Mouse (Mus musculus) hindbrain, embryonic 11.5 days (tissue): ENCODE measurements around the gene Mvb12b. TPM values are rescaled to one million over a fixed set of nuclear protein-coding genes. Genes with fewer than 3 reads are reported as not detected.
A peak's percentile ranks its signal among the peaks of the same experiment; 100 is the strongest.

Source experiments
- ATAC-seq: fragments of 200-750 bp; cut with Nextera tagmentation; 2 replicates; pipeline ENCODE4 v1.8.0; 2017; ENCODE audit warnings: mild to moderate bottlenecking, moderate TSS enrichment, moderate library complexity; ENCODE audit not compliant: low FRiP score
- DNase-seq: peaks from one replicate; pipeline ENCODE4 v3.0.0-alpha.2; 2015; ENCODE audit warnings: low spot score
- H3K27ac ChIP-seq: fragments of 300-500 bp; sonication (generic); 2 replicates; pipeline ENCODE4 v1.5.1; 2014; ENCODE audit warnings: mild to moderate bottlenecking, low read depth, low read length
- H3K27me3 ChIP-seq: fragments of 300-500 bp; sonication (generic); 2 replicates; pipeline ENCODE4 v1.6.1; 2014; ENCODE audit warnings: mild to moderate bottlenecking, low read length, moderate library complexity, mixed read lengths; ENCODE audit not compliant: control insufficient read depth, insufficient read depth
- H3K36me3 ChIP-seq: fragments of 300-500 bp; sonication (generic); 2 replicates; pipeline ENCODE4 v1.6.1; 2014; ENCODE audit warnings: mild to moderate bottlenecking, low read length, moderate library complexity, mixed read lengths; ENCODE audit not compliant: control insufficient read depth, insufficient read depth
- H3K4me1 ChIP-seq: fragments of 300-500 bp; sonication (generic); replicated peaks from 2 replicates; pipeline ENCODE4 v1.6.1; 2014; ENCODE audit warnings: low read length, mixed read lengths; ENCODE audit not compliant: control insufficient read depth, insufficient read depth
- H3K4me2 ChIP-seq: fragments of 300-500 bp; sonication (generic); replicated peaks from 2 replicates; pipeline ENCODE4 v1.6.1; 2014; ENCODE audit warnings: mild to moderate bottlenecking, low read depth, low read length
- H3K4me3 ChIP-seq: fragments of 300-500 bp; sonication (generic); 2 replicates; pipeline ENCODE4 v1.5.1; 2014; ENCODE audit warnings: low read depth, low read length
- H3K9ac ChIP-seq: fragments of 300-500 bp; sonication (generic); 2 replicates; pipeline ENCODE4 v1.6.1; 2014; ENCODE audit warnings: low read depth, low read length
- H3K9me3 ChIP-seq: fragments of 300-500 bp; sonication (generic); 2 replicates; pipeline ENCODE4 v1.6.1; 2016; ENCODE audit warnings: low read length; ENCODE audit not compliant: control insufficient read depth
- WGBS: fragments of 180-500 bp; shearing (Covaris S2); extraction: QIAGEN DNeasy Blood & Tissue Kit; methylation state at CpG from one replicate; pipeline ENCODE4 v1.1.7; 2014; 5-methylcytosine and 5-hydroxymethylcytosine counted together
- polyA plus RNA-seq: library from polyadenylated mRNA; unstranded; fragments of >200 nt; fragmentation: Nextera tagmentation; extraction: Ambion mirVana; gene quantifications from 2 replicates; pipeline ENCODE4 v1.2.1, GENCODE M21; 2014

Mvb12b gene
- polyA plus RNA-seq, 1 experiment from 2014 or later: 42.4 TPM

- ATAC-seq (no peak), DNase-seq (no peak)
- no peaks in the 10 kb centered on the region; the same call in 1 of the 2 replicates for H3K4me1 ChIP-seq
- 89% methylated on average over 7 of the region's 7 CpGs for WGBS
- H3K36me3 ChIP-seq: no peaks in the 10 kb centered on the region
- no peaks in the 10 kb centered on the region for H3K9me3 ChIP-seq
- H3K9ac ChIP-seq: no peak overlapping the region
- H3K27ac ChIP-seq: no peak overlapping the region; the same call in 1 of the 2 replicates
- H3K4me2 ChIP-seq: no peak overlapping the region
- H3K4me3 ChIP-seq: no peak overlapping the region
- H3K27me3 ChIP-seq: no peaks in the 10 kb centered on the region
Observed at GRCm38 (mm10) chr2:33795001-33795580, 92.7 kb downstream of the Mvb12b start.

- Histone ChIP-seq H3K27me3 (no peaks in the 10 kb centered on the region), H3K4me2 (no peak overlapping the region), H3K4me1 (no peaks in the 10 kb centered on the region; the same call in 1 of the 2 replicates), H3K27ac (no peak overlapping the region), H3K9me3 (no peaks in the 10 kb centered on the region), H3K36me3 (no peaks in the 10 kb centered on the region), H3K4me3 (no peak overlapping the region), H3K9ac (no peak overlapping the region)
- 90% methylated on average over 9 of the region's 9 CpGs for WGBS
- DNase-seq (no peak), ATAC-seq (no peak)
Observed at GRCm38 (mm10) chr2:33794483-33794882, 93.3 kb downstream of the Mvb12b start.

- WGBS: 65% methylated on average over 5 of the region's 5 CpGs
- H3K4me3 ChIP-seq: no peak overlapping the region
- H3K4me1 ChIP-seq: peaks cover 2% of the 10 kb centered on the region; the same call in 1 of the 2 replicates
- ATAC-seq (no peak), DNase-seq (no peak)
- H3K9me3 ChIP-seq: no peaks in the 10 kb centered on the region
- H3K36me3 ChIP-seq: no peaks in the 10 kb centered on the region
- H3K4me2 ChIP-seq: no peak overlapping the region
- H3K27me3 ChIP-seq: no peaks in the 10 kb centered on the region
- no peak overlapping the region for H3K9ac ChIP-seq
- H3K27ac ChIP-seq: peak overlapping the region; percentile 69; the same call in 1 of the 2 replicates
Observed at GRCm38 (mm10) chr2:33790301-33790700, 97.4 kb downstream of the Mvb12b start.

- no peaks in the 10 kb centered on the region for H3K27me3 ChIP-seq
- no peak overlapping the region for H3K4me2 ChIP-seq
- H3K4me3 ChIP-seq: no peak overlapping the region
- ATAC-seq: no peak; the same call in 1 of the 2 replicates
- peaks cover 2% of the 10 kb centered on the region; the same call in 1 of the 2 replicates for H3K4me1 ChIP-seq
- no peaks in the 10 kb centered on the region for H3K36me3 ChIP-seq
- peak overlapping the region; percentile 69 for H3K27ac ChIP-seq
- no peaks in the 10 kb centered on the region for H3K9me3 ChIP-seq
- no peak overlapping the region for H3K9ac ChIP-seq
- 57% methylated on average over 9 of the region's 9 CpGs for WGBS
- DNase-seq: no peak
Observed at GRCm38 (mm10) chr2:33789732-33790131, 98.0 kb downstream of the Mvb12b start.

GRCm38 (mm10) chr2:33789279-33789678 lies 98.5 kb downstream of the Mvb12b start:
- Histone ChIP-seq H3K9ac (0 out of 2 replicates have a peak overlapping the region, but pooled peaks have one; percentile 28), H3K4me2 (no peak overlapping the region), H3K4me3 (no peak overlapping the region), H3K4me1 (peaks cover 2% of the 10 kb centered on the region; the same call in 1 of the 2 replicates), H3K36me3 (no peaks in the 10 kb centered on the region), H3K9me3 (no peaks in the 10 kb centered on the region), H3K27ac (peak overlapping the region; percentile 69), H3K27me3 (no peaks in the 10 kb centered on the region)
- DNase-seq (no peak), ATAC-seq (peak; percentile 73)
- WGBS: 23% methylated on average over 6 of the region's 6 CpGs

- H3K27me3 ChIP-seq: no peaks in the 10 kb centered on the region
- H3K9ac ChIP-seq: no peak overlapping the region
- no peaks in the 10 kb centered on the region for H3K9me3 ChIP-seq
- no peak for ATAC-seq
- H3K36me3 ChIP-seq: no peaks in the 10 kb centered on the region
- H3K4me2 ChIP-seq: no peak overlapping the region
- peak overlapping the region; percentile 69; the same call in 1 of the 2 replicates for H3K27ac ChIP-seq
- DNase-seq: no peak
- peaks cover 2% of the 10 kb centered on the region; the same call in 1 of the 2 replicates for H3K4me1 ChIP-seq
- H3K4me3 ChIP-seq: no peak overlapping the region
- 76% methylated on average over 7 of the region's 7 CpGs for WGBS
Observed at GRCm38 (mm10) chr2:33788851-33789250, 98.9 kb downstream of the Mvb12b start.

GRCm38 (mm10) chr2:33788131-33788530 lies 99.6 kb downstream of the Mvb12b start:
- 54% methylated on average over 13 of the region's 13 CpGs for WGBS
- Histone ChIP-seq H3K9me3 (no peaks in the 10 kb centered on the region), H3K4me2 (no peak overlapping the region), H3K4me1 (peaks cover 2% of the 10 kb centered on the region; the same call in 1 of the 2 replicates), H3K9ac (no peak overlapping the region), H3K27ac (peak overlapping the region; percentile 48; the same call in 1 of the 2 replicates), H3K4me3 (no peak overlapping the region), H3K27me3 (no peaks in the 10 kb centered on the region), H3K36me3 (no peaks in the 10 kb centered on the region)
- DNase-seq (no peak), ATAC-seq (no peak)

- H3K9ac ChIP-seq: no peak overlapping the region
- 71% methylated on average over 6 of the region's 6 CpGs for WGBS
- 0 out of 2 replicates have a peak overlapping the region, but pooled peaks have one; percentile 37 for H3K27ac ChIP-seq
- H3K4me3 ChIP-seq: no peak overlapping the region
- H3K27me3 ChIP-seq: no peaks in the 10 kb centered on the region
- H3K36me3 ChIP-seq: no peaks in the 10 kb centered on the region
- H3K4me2 ChIP-seq: no peak overlapping the region
- no peak for DNase-seq
- no peak for ATAC-seq
- peaks cover 11% of the 10 kb centered on the region for H3K4me1 ChIP-seq
- no peaks in the 10 kb centered on the region for H3K9me3 ChIP-seq
Observed at GRCm38 (mm10) chr2:33786064-33786463, 101.7 kb downstream of the Mvb12b start.

GRCm38 (mm10) chr2:33785596-33785995 lies 102.2 kb downstream of the Mvb12b start:
- Histone ChIP-seq H3K4me3 (no peak overlapping the region), H3K4me1 (peaks cover 11% of the 10 kb centered on the region), H3K27me3 (no peaks in the 10 kb centered on the region), H3K9me3 (no peaks in the 10 kb centered on the region), H3K36me3 (no peaks in the 10 kb centered on the region), H3K27ac (peak overlapping the region; percentile 63), H3K4me2 (no peak overlapping the region), H3K9ac (no peak overlapping the region)
- peak; percentile 48; the same call in 1 of the 2 replicates for ATAC-seq
- DNase-seq: peak; percentile 58
- 32% methylated on average over 13 of the region's 13 CpGs for WGBS
